Mouse (Mus musculus): ENCODE results near the gene Lamp1.

GRCm38 (mm10) chr8:13179948-13180347 lies 21.0 kb downstream of the Lamp1 start:
- no peak for TF ChIP-seq CTCF (IDR thresholded peaks at IDR 0.05; ENCODE audit: borderline replicate concordance, insufficient read depth, low read depth, low read length)
- TF ChIP-seq POLR2A (IDR thresholded peaks at IDR 0.05; ENCODE audit: borderline replicate concordance, insufficient read depth, low read length), result no peak

Data from cerebellum, adult 2 months (tissue).